Mouse (Mus musculus) spleen, adult 2 months (tissue): ENCODE measurements around the gene Ctbp1. TPM values are rescaled to one million over a fixed set of nuclear protein-coding genes. Genes with fewer than 3 reads are reported as not detected.
A peak's percentile ranks its signal among the peaks of the same experiment; 100 is the strongest.

ENCODE experiments used
- DNase-seq, 2 experiments: peaks; one replicate each; pipeline versions ENCODE4 v3.0.0 to v3.0.0-alpha.2; 2012 to 2021; ENCODE audit warnings: low spot score in 2 of 2, low read depth in 1 of 2
- H3K27ac ChIP-seq: fragments of 200-500 bp; 2 replicates; pipeline ENCODE4 v1.5.1; 2012; ENCODE audit warnings: low read length, inconsistent platforms; ENCODE audit not compliant: insufficient read depth
- H3K27me3 ChIP-seq: fragments of 200-500 bp; 2 replicates; pipeline ENCODE4 v1.6.1; 2012; ENCODE audit warnings: mild to moderate bottlenecking, moderate library complexity, low read length, inconsistent platforms; ENCODE audit not compliant: control insufficient read depth, insufficient read depth
- H3K36me3 ChIP-seq: fragments of 200-500 bp; 2 replicates; pipeline ENCODE4 v1.6.1; 2012; ENCODE audit warnings: mild to moderate bottlenecking, low read length, inconsistent platforms; ENCODE audit not compliant: control insufficient read depth, insufficient read depth
- H3K4me1 ChIP-seq: fragments of 200-500 bp; 2 replicates; pipeline ENCODE4 v1.6.1; 2011; ENCODE audit warnings: inconsistent platforms; ENCODE audit not compliant: control insufficient read depth, insufficient read depth, insufficient read length
- H3K4me3 ChIP-seq: fragments of 200-500 bp; 2 replicates; pipeline ENCODE4 v1.5.1; 2011; ENCODE audit warnings: mild to moderate bottlenecking, inconsistent platforms; ENCODE audit not compliant: insufficient read depth, insufficient read length; ENCODE audit errors: extremely low read depth
- CTCF ChIP-seq: fragments of 200-500 bp; IDR thresholded peaks from 2 replicates; pipeline ENCODE4 v1.5.1; 2011; ENCODE audit warnings: mild to moderate bottlenecking, inconsistent platforms; ENCODE audit not compliant: insufficient read depth, insufficient read length, insufficient replicate concordance; ENCODE audit errors: extremely low read depth
- POLR2A ChIP-seq: fragments of 200-500 bp; IDR thresholded peaks from 2 replicates; pipeline ENCODE4 v1.6.1; 2011; ENCODE audit warnings: low read depth, low read length, inconsistent platforms
- WGBS: fragments of 180-500 bp; shearing (Covaris S2); methylation state at CpG from one replicate; pipeline ENCODE4 v1.1.7; 2018; 5-methylcytosine and 5-hydroxymethylcytosine counted together
- polyA plus RNA-seq: library from polyadenylated mRNA; depleted of rRNA; stranded (reverse); fragments of >200 nt; gene quantifications from 2 replicates; pipeline ENCODE4 v1.2.3, GENCODE M21; 2012; rRNA removed

Ctbp1 gene
- polyA plus RNA-seq, 1 experiment = 346 TPM

DNA sequence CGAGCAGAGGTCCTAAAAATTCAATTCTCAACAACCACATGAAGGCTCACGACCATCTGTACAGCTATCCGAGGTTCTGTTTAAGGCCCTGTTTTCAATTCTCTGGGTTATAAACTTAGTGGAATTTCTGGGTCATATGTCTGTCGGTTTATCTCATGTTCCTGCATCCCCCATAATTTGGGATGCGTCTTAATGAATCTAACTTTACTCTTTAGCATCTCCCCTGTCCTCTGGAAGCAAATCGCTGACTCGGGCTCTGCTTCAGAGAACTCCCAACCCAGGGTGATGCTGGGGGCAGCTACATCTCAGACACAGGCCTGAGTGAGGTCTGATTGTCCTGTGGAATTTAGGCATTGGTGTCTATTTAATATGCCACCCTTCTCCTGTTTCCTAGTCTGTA, 70.5 kb downstream of the Ctbp1 start:
- H3K4me1 ChIP-seq = no peaks in the 10 kb centered on the region
- H3K36me3 ChIP-seq = no peaks in the 10 kb centered on the region
- no peak overlapping the region for H3K27ac ChIP-seq
- WGBS = 78% methylated on average over 7 of the region's 7 CpGs
- H3K27me3 ChIP-seq = no peaks in the 10 kb centered on the region
- H3K4me3 ChIP-seq = no peak overlapping the region
- DNase-seq = no peak
- TF ChIP-seq CTCF (no peak), POLR2A (no peak)

DNA sequence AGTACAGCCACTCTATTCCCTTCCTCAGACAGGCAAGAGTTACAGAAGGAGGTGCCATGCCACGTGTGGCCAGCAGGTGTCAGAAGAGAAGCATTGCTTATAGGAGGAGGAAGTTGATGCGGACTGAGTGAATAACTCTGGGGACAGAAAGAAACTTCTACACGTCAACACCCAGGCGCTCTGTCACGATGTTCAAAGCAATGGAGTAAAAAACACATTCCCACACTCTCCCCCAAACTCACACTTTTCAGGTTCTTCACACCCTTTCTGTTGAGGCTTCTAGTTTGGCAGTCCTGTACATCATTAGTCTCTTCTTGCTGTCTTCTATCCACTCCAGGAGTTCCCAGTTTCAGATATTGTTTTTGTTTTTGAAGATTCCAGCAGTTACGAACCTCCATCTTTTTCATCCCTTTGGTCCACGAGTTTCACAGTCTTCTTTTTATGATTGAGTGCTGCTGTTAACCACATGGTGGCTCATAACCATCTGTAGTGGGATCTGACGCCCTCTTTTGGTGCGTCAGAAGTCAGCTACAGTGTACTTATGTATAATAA, 71.0 kb downstream of the Ctbp1 start:
- peak; percentile 57 to 76 for DNase-seq
- TF ChIP-seq POLR2A (no peak), CTCF (peak; percentile 88; the same call in 1 of the 2 replicates)
- Histone ChIP-seq H3K36me3 (no peaks in the 10 kb centered on the region), H3K4me3 (peak overlapping the region; percentile 22; the same call in 1 of the 2 replicates), H3K27ac (no peak overlapping the region), H3K4me1 (no peaks in the 10 kb centered on the region), H3K27me3 (no peaks in the 10 kb centered on the region)
- WGBS = 8% methylated on average over 9 of the region's 9 CpGs

DNA sequence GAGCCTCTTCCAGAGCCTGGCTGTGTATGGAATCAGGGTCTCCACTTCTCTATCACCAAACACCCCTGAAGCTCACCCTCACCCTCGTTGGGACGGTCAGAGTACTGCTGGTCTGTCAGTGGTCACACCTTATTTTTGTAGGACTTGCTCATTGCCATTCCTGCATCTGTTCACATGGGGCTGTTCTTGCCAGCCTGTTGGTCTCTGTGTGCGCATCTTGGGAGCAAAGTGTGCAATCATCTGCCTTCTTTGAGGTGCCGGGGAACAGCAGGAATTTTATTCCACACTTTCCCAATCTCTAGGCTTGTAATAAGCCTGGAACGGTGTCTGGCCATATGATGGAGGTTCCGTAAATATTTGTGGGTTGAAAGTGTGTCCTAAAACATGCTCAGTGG, 71.6 kb downstream of the Ctbp1 start:
- H3K4me3 ChIP-seq = no peak overlapping the region
- H3K4me1 ChIP-seq = no peaks in the 10 kb centered on the region
- no peak for DNase-seq
- TF ChIP-seq CTCF = no peak
- TF ChIP-seq POLR2A = no peak
- H3K27me3 ChIP-seq = no peaks in the 10 kb centered on the region
- 76% methylated on average over 6 of the region's 6 CpGs for WGBS
- no peaks in the 10 kb centered on the region for H3K36me3 ChIP-seq
- no peak overlapping the region for H3K27ac ChIP-seq

DNA sequence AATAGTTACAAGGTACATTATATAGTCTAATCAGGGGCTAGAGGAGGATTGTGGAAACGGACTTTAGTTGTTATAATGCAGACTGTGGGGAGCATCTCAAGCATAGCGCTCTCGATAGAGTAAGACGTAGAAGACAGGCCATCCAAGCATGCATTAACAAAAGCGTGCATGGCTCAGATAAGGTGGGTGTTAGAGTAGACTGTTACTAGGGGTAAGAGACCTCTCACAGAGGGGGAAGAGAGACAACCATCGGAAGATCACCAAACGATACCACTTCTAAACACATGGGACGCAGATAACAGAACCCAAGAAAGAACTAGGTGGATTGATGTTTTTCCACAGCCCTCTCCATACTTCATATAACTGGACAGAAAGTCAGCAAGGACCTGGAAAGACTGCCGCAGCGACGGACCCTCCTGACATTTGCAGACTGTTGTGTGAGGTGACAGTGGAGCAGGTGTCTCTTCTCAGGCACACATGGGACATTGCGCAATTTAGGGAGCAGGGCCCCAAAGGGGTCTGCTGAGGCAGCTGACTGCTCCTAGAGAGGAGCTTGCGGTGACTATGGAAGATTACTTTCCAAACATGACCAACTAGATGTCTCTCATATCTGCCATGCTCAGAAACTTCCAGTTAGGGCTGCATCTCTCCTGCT, 72.2 kb downstream of the Ctbp1 start:
- H3K27ac ChIP-seq = no peak overlapping the region
- WGBS = 82% methylated on average over 13 of the region's 13 CpGs
- TF ChIP-seq POLR2A = no peak
- no peak for TF ChIP-seq CTCF
- no peak for DNase-seq
- no peaks in the 10 kb centered on the region for H3K27me3 ChIP-seq
- H3K4me3 ChIP-seq = no peak overlapping the region
- H3K36me3 ChIP-seq = no peaks in the 10 kb centered on the region
- no peaks in the 10 kb centered on the region for H3K4me1 ChIP-seq

DNA sequence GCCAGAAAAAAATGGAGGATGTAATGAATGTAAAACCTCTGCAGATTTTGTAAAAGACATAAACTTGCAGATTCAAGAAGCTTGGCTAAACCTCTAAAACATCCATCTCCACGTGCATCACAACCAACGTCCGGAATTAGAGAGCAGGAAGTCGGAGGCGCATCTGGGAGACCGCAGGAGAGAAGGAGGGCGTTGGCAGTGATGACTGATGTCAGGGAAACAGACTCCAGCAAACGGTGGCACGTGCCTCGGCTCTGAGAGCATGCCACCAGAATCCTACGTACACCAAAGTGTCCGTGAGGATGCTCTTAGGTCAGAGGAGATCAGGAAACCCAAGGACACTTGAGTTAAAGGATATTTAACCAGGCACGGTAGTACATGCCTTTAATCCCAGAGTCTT, 73.1 kb downstream of the Ctbp1 start:
- no peak overlapping the region for H3K27ac ChIP-seq
- no peaks in the 10 kb centered on the region for H3K27me3 ChIP-seq
- H3K4me1 ChIP-seq = no peaks in the 10 kb centered on the region
- H3K4me3 ChIP-seq = no peak overlapping the region
- H3K36me3 ChIP-seq = no peaks in the 10 kb centered on the region
- no peak for TF ChIP-seq CTCF
- TF ChIP-seq POLR2A = no peak
- DNase-seq = no peak
- WGBS = 69% methylated on average over 13 of the region's 13 CpGs

DNA sequence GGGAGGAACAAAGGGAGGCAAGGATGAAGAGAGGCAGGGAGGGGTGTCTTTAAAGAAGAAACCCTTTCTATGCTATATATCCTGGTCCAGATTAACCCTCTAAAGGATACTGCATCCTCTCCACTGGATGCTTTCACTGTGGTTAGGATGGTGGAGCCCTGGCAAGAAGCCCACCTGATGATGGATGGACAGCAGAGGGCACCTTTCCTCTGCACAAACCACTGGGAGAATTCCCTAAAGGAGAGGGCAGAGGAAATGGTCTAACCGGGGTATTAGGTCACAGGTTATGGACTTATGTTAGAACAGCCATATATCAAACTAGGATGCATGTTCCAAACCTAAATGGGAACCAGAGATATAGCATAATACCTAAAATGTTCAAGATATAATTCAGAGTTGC, 74.7 kb downstream of the Ctbp1 start:
- Histone ChIP-seq H3K27ac (no peak overlapping the region), H3K4me1 (no peaks in the 10 kb centered on the region), H3K27me3 (no peaks in the 10 kb centered on the region), H3K36me3 (no peaks in the 10 kb centered on the region), H3K4me3 (no peak overlapping the region)
- no peak for DNase-seq
- TF ChIP-seq CTCF = no peak
- no peak for TF ChIP-seq POLR2A
- 63% methylated on average over 1 of the region's 1 CpGs for WGBS

Other genes starting within 250 kb of the Ctbp1 start
- 0.02 and 0.05 TPM in 2 replicates for gene Slc5a1, start 170.8 kb downstream of the Ctbp1 start, polyA plus RNA-seq
- 8.9 and 11.2 TPM in 2 replicates for gene Spon2, start 56.5 kb downstream of the Ctbp1 start, polyA plus RNA-seq
- gene Maea, start 60.5 kb upstream of the Ctbp1 start, polyA plus RNA-seq = 68.2 and 77.3 TPM in 2 replicates
- 4.1 and 4.9 TPM in 2 replicates for gene Uvssa, start 103.6 kb upstream of the Ctbp1 start, polyA plus RNA-seq
- gene Nkx1-1, start 159.0 kb upstream of the Ctbp1 start, polyA plus RNA-seq = not detected in 2 replicates